14 mouse cellular contexts compared by ENCODE assay signal in the genomic region with DNA sequence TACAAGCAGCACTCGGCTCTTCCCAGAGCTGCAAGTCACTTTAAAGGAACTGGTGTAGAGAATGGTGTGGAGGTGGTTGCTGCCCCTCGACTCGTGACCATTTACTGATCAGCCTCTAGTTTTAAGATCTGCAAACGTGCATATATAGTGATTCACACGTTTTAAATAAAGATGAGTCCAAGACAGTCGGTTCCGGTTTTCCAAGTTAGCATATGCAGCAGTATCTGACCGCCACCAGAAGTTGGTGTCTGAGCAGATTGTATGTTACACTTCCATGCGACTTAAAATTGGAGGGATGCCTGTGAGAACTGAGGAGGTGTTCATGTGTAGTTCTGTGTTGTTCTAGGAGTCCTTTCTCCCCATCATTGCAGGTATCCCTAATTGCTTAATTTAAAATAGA.
"Had no signal": no experiment of that assay in that cellular context is flagged by ENCODE, and none has a peak within 500 bp of the region (broad histone marks: within the 10 kb centered on the region; RNA-seq: fewer than 3 reads in every experiment).

No protein-coding gene starts in this region.

- ATAC-seq: intestine, postnatal 0 days; liver, postnatal 0 days; lung, postnatal 0 days; midbrain, embryonic 15.5 days had no signal

- DNase-seq: kidney, adult 8-10 months; kidney, postnatal 10 days; kidney, postnatal 36 days; layer of hippocampus, postnatal 36 days; left cerebral cortex, postnatal 4 days; liver, postnatal 0 days; lung, embryonic 14.5 days; retina, postnatal 1 day; spleen, adult 18-20 months; thymus, adult 18-20 months; thymus, postnatal 36 days had no signal
